Mouse (Mus musculus): ENCODE measurements around the gene Srpx. TPM values are rescaled to one million over a fixed set of nuclear protein-coding genes. Genes with fewer than 3 reads are reported as not detected.

The Srpx gene
- polyA plus RNA-seq, 1 experiment from 2014 or later: 6.7 TPM

GRCm38 (mm10) chrX:10069405-10069804 is 48.1 kb downstream of the Srpx start:
- ATAC-seq (ENCODE audit: low FRiP score, low read depth): no peak
- no peak overlapping the region for H3K4me3 ChIP-seq
- no peaks in the 10 kb centered on the region for H3K9me3 ChIP-seq
- no peaks in the 10 kb centered on the region for H3K4me1 ChIP-seq
- H3K36me3 ChIP-seq: no peaks in the 10 kb centered on the region
- WGBS: 80% methylated on average over 4 of the region's 4 CpGs
- H3K27me3 ChIP-seq (replicated peaks): no peaks in the 10 kb centered on the region
- H3K27ac ChIP-seq: no peak overlapping the region
- no peak overlapping the region for H3K9ac ChIP-seq
- H3K4me2 ChIP-seq (replicated peaks): no peak overlapping the region

DNA sequence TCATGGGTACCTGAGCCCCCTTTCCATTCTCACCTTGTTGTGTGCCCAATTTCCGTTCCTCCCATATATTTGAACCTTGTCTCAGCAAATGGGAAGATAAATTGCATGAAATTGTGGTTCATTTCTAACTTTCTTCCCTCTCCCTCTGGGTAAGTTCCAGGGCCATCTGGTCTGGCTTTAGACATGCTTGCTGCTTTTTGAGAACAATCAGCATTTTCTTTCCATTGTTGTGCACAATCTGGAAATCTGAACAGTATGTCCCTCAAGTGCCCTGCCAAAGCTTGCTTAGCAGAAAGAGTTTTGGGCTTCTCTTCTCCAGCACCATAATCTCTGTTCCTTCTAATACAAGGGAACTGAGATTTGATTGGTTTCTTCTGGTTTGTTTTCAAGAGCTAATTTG is 53.7 kb downstream of the Srpx start:
- ATAC-seq (ENCODE audit: low FRiP score, low read depth): no peak
- no peak overlapping the region for H3K4me2 ChIP-seq (replicated peaks)
- H3K27me3 ChIP-seq (replicated peaks): no peaks in the 10 kb centered on the region
- no peak overlapping the region for H3K27ac ChIP-seq
- H3K9ac ChIP-seq: no peak overlapping the region
- H3K9me3 ChIP-seq: no peaks in the 10 kb centered on the region
- no peaks in the 10 kb centered on the region for H3K36me3 ChIP-seq
- H3K4me1 ChIP-seq: no peaks in the 10 kb centered on the region
- no peak overlapping the region for H3K4me3 ChIP-seq
- 68% methylated on average over 1 of the region's 1 CpGs for WGBS

DNA sequence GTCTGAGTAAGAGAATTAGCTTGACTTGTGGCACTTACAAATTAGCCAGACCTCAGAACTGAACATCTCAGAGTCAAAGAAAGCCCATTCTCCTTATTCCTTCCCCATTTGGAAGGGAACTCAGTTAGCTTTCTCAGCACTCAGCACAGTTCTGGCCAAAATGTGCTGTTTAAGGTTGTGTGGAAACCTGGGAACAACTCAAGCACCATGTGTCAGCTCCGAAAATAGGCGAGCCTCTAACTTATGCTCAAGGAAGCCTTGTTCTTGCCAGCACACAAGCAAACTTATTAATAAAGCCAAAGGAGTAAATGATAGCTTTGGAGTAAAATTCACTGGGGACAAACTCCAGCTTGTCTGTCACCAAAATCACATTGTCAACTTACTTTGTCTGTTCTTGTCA is 54.1 kb downstream of the Srpx start:
- H3K4me2 ChIP-seq (replicated peaks): no peak overlapping the region
- H3K9ac ChIP-seq: no peak overlapping the region
- ATAC-seq (ENCODE audit: low FRiP score, low read depth): no peak
- H3K9me3 ChIP-seq: no peaks in the 10 kb centered on the region
- H3K27me3 ChIP-seq (replicated peaks): no peaks in the 10 kb centered on the region
- no peak overlapping the region for H3K27ac ChIP-seq
- 78% methylated on average over 2 of the region's 2 CpGs for WGBS
- H3K36me3 ChIP-seq: no peaks in the 10 kb centered on the region
- no peak overlapping the region for H3K4me3 ChIP-seq
- no peaks in the 10 kb centered on the region for H3K4me1 ChIP-seq

DNA sequence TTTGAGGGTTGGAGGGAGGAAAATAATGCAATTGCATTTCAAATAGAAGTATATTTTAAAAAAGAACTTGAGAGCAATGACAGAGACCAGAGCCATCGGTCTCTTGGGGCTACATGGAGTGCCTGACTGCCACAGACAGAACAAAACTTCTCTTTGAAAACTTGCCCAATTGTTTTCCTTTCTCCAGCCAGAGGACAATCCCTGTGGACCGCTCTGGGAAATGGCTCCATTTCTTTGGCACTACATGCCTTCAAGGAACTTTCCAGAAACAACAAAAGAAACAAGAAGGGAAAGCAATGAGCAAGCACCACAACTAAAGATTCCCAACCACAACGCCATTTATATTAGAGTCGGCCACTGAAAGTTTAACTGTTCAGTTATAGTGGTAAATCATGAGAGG is 55.3 kb downstream of the Srpx start:
- H3K9me3 ChIP-seq: no peaks in the 10 kb centered on the region
- H3K27me3 ChIP-seq (replicated peaks): no peaks in the 10 kb centered on the region
- ATAC-seq (ENCODE audit: low FRiP score, low read depth): no peak
- H3K27ac ChIP-seq: no peak overlapping the region
- H3K36me3 ChIP-seq: no peaks in the 10 kb centered on the region
- no peak overlapping the region for H3K4me3 ChIP-seq
- no peak overlapping the region for H3K4me2 ChIP-seq (replicated peaks)
- H3K9ac ChIP-seq: no peak overlapping the region
- no peaks in the 10 kb centered on the region for H3K4me1 ChIP-seq
- 72% methylated on average over 4 of the region's 4 CpGs for WGBS

DNA sequence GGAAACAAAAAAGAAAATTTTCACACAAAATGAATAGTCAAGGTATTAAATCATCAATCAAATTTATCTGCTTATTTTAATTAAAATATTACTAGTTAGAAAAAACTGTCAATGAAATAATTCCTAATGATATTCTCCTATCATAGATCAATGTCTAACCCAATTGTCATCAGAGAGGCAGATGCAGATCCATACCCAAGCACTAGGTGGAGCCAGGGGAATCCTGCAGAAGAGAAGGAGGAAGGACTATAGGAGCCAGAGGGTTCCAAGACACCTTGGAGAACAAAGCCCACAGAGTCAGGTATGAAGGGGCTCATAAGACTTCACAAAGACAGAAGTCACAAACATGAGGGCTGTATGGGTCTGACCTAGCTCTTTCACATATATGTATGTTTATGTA is 82.8 kb downstream of the Srpx start:
- Histone ChIP-seq H3K9me3 (no peaks in the 10 kb centered on the region), H3K4me2 (replicated peaks) (no peak overlapping the region), H3K36me3 (no peaks in the 10 kb centered on the region), H3K27ac (no peak overlapping the region), H3K4me3 (no peak overlapping the region), H3K4me1 (no peaks in the 10 kb centered on the region), H3K9ac (no peak overlapping the region), H3K27me3 (replicated peaks) (no peaks in the 10 kb centered on the region)
- no peak for ATAC-seq (ENCODE audit: low FRiP score, low read depth)

DNA sequence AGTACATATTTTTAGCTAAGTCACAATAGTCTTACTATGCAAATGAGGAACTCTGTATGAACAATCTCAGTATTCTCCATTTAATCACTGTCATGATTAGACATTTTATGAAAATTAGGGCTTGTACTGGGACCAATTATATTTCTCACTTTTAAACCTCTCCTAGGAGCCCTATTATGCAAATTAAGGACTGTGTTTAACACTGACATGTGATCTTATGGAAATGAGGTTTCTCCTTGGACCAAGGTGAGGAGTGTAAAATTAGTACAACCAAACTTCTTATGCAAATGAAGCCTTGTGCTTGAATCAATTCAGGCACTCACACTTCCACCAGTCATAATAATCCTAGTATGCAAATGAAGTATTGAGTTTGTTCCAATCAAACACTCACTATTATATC is 107.3 kb downstream of the Srpx start:
- no peaks in the 10 kb centered on the region for H3K4me1 ChIP-seq
- H3K27ac ChIP-seq: no peak overlapping the region
- H3K9me3 ChIP-seq: no peaks in the 10 kb centered on the region
- no peaks in the 10 kb centered on the region for H3K27me3 ChIP-seq (replicated peaks)
- H3K9ac ChIP-seq: no peak overlapping the region
- ATAC-seq (ENCODE audit: low FRiP score, low read depth): no peak
- no peaks in the 10 kb centered on the region for H3K36me3 ChIP-seq
- no peak overlapping the region for H3K4me3 ChIP-seq
- H3K4me2 ChIP-seq (replicated peaks): no peak overlapping the region

- 98% methylated on average over 1 of the region's 1 CpGs for WGBS
- no peaks in the 10 kb centered on the region for H3K36me3 ChIP-seq
- H3K27ac ChIP-seq: no peak overlapping the region
- no peaks in the 10 kb centered on the region for H3K27me3 ChIP-seq (replicated peaks)
- no peak overlapping the region for H3K4me2 ChIP-seq (replicated peaks)
- no peak for ATAC-seq (ENCODE audit: low FRiP score, low read depth)
- no peaks in the 10 kb centered on the region for H3K4me1 ChIP-seq
- no peak overlapping the region for H3K4me3 ChIP-seq
- no peaks in the 10 kb centered on the region for H3K9me3 ChIP-seq
- H3K9ac ChIP-seq: no peak overlapping the region
Observed at GRCm38 (mm10) chrX:10007675-10008270, 109.7 kb downstream of the Srpx start.

DNA sequence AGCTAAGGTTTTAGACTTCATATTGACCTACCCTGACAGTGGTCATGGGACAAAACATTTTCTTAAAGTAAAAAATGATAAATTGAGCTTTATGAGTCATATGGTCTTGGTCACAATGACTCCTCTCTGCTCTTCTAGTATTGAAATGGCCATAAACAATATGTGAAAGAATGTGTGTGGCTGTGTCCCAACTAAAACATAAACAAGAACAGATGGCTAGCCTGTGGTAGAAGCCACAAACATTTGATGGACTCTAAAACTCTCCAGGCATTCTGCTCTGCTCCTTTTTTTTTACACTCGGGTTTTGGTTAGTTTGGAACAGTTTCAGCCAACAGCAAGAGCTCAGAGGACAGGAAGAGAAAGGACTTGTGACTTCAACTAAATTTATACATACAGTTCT is 111.6 kb downstream of the Srpx start:
- H3K36me3 ChIP-seq: no peaks in the 10 kb centered on the region
- no peak overlapping the region for H3K9ac ChIP-seq
- H3K9me3 ChIP-seq: no peaks in the 10 kb centered on the region
- WGBS: 54% methylated on average over 1 of the region's 1 CpGs
- ATAC-seq (ENCODE audit: low FRiP score, low read depth): no peak
- no peak overlapping the region for H3K4me3 ChIP-seq
- no peak overlapping the region for H3K4me2 ChIP-seq (replicated peaks)
- no peaks in the 10 kb centered on the region for H3K4me1 ChIP-seq
- no peaks in the 10 kb centered on the region for H3K27me3 ChIP-seq (replicated peaks)
- no peak overlapping the region for H3K27ac ChIP-seq

- H3K9ac ChIP-seq: no peak overlapping the region
- H3K4me2 ChIP-seq (replicated peaks): no peak overlapping the region
- H3K36me3 ChIP-seq: no peaks in the 10 kb centered on the region
- no peaks in the 10 kb centered on the region for H3K4me1 ChIP-seq
- H3K4me3 ChIP-seq: no peak overlapping the region
- H3K27me3 ChIP-seq (replicated peaks): no peaks in the 10 kb centered on the region
- no peak for ATAC-seq (ENCODE audit: low FRiP score, low read depth)
- 78% methylated on average over 1 of the region's 1 CpGs for WGBS
- H3K27ac ChIP-seq: no peak overlapping the region
- H3K9me3 ChIP-seq: no peaks in the 10 kb centered on the region
Observed at GRCm38 (mm10) chrX:10000718-10001117, 116.8 kb downstream of the Srpx start.

Other genes with a start within 250 kb of the Srpx start
- 0.22 and 0.34 TPM in 2 replicates for gene Sytl5, start 232.1 kb downstream of the Srpx start, polyA plus RNA-seq (2016; fragmentation: Nextera tagmentation; extraction: Ambion mirVana)
- 39.7 and 40.5 TPM in 2 replicates for gene Rpgr, start 99.2 kb upstream of the Srpx start, polyA plus RNA-seq (2016; fragmentation: Nextera tagmentation; extraction: Ambion mirVana)
- gene Otc, start 134.6 kb upstream of the Srpx start, polyA plus RNA-seq (2016; fragmentation: Nextera tagmentation; extraction: Ambion mirVana): not detected in 2 replicates